Mouse (Mus musculus): ENCODE data around the gene Prox2.

GRCm38 (mm10) chr12:85126986-85127603 lies 16.5 kb upstream of the Prox2 start:
- TF ChIP-seq CTCF (IDR thresholded peaks at IDR 0.05; ENCODE audit: control insufficient read depth, insufficient read depth, low read length) (no peak), POLR2A (IDR thresholded peaks at IDR 0.05; ENCODE audit: borderline replicate concordance, control insufficient read depth, low read depth, low read length) (no peak)

All from bone marrow, adult 2 months (tissue).